Mouse (Mus musculus) layer of hippocampus, adult 9-11 months (tissue): ENCODE measurements around the gene Olfr862.

ENCODE experiments used
- DNase-seq: peaks from one replicate; pipeline ENCODE4 v3.0.0; 2022

The Olfr862 gene

DNA sequence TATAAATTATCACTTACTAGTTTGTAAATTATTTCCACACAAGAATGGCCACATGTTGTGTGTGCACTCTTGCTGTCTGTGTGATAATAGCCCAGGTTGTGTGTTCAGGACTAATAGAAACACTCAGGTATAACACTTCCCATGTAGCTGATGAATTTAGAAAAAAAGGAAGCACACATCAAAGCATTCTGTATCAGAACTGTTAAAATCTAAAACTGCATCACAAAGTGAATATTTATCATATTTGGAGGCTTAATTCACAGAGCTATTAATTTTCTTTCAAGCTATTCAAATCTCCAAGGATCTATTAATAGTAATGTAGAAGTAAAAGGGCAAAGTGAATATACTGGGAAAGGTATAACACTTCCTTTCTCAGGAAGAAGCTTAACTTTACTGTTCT, at the start of gene Olfr862:
Olfr862 (minus strand) TSS at position 101 of the 400 bp plus-strand sequence.
- no peak for DNase-seq

DNA sequence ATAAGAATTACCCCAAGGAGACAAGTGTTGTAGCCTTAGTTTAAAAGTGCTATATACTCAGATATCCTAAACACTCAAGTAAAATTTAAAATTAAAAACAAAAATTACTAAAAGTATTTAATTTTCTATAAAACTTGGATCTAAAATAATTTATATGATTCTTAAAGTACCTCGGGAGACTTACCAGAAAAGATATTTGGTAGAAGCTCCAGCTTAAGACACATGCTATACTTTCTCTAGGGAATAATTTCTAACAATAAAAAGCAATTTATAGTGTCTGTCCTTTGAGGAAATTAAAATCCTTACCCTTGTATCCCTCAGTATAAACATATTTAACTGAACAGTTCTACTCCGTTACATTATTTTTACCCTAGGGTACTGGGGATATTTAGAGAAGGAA, 28.8 kb upstream of the Olfr862 start, which contains the start of gene Olfr77:
Olfr77 (plus strand) TSS at position 301 of the 400 bp plus-strand sequence.
- DNase-seq = no peak

DNA sequence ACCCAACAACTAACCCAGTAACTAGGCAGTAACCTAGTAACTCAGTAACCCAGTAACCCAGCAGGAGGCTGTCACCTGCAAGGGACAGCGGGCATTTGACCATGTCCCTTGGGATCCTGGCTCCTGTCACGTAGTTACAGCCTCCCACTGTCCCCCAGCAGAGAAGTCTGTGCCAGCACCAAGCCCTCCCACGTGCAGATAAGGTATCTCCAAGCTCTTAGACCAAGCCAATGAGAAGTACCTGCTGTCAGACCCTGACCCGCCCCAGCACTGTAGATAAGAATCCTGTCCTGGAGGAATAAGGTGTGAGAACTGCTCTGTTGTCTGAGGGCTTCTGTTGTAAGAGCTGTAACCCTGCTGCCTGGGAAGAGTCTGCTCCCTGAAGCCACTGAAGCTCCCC, 23.4 kb upstream of the Olfr862 start:
- no peak for DNase-seq

DNA sequence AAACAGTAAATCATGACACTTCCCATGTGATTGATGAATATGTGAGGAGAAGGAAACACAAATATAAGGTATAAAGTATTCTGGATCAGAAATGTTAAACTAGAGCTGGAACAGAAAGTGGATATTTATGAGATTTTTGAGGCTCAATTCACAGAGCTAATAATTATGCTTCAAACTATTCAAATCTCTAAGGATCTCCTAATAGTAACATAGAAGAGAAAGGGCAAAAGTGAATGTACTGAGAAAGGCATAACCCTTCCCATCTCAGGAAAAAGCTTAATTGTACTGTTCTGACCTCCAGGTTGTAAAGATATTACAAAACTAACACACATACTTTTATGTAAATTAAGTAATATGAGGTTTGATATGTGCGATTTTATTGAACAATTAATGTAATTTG, 38.2 kb downstream of the Olfr862 start, which contains the start of gene Olfr860:
Olfr860 (minus strand) TSS at position 101 of the 400 bp plus-strand sequence.
- no peak for DNase-seq
